Mouse (Mus musculus) liver, embryonic 13.5 days (tissue): ENCODE data around the gene Slc3a1. TPM values are rescaled to one million over a fixed set of nuclear protein-coding genes. Genes with fewer than 3 reads are reported as not detected.

ENCODE experiments used
- ATAC-seq: fragments of 200-750 bp; cut with Nextera tagmentation; 2 replicates; pipeline ENCODE4 v1.8.0; 2017; ENCODE audit warnings: low read depth, mild to moderate bottlenecking, moderate number of reproducible peaks, moderate library complexity
- DNase-seq: peaks from one replicate; pipeline ENCODE4 v3.0.0; 2022
- H3K27ac ChIP-seq: fragments of 300-500 bp; sonication (generic); 2 replicates; pipeline ENCODE4 v1.5.1; 2015; ENCODE audit warnings: moderate library complexity, mild to moderate bottlenecking, inconsistent platforms
- H3K27me3 ChIP-seq: fragments of 300-500 bp; sonication (generic); 2 replicates; pipeline ENCODE4 v1.6.1; 2015; ENCODE audit warnings: mild to moderate bottlenecking, inconsistent platforms
- H3K36me3 ChIP-seq: fragments of 300-500 bp; sonication (generic); 2 replicates; pipeline ENCODE4 v1.6.1; 2015; ENCODE audit warnings: mild to moderate bottlenecking, inconsistent platforms
- H3K4me1 ChIP-seq: fragments of 300-500 bp; sonication (generic); replicated peaks from 2 replicates; pipeline ENCODE4 v1.6.1; 2015; ENCODE audit warnings: inconsistent platforms
- H3K4me2 ChIP-seq: fragments of 300-500 bp; sonication (generic); 2 replicates; pipeline ENCODE4 v1.6.1; 2015; ENCODE audit warnings: inconsistent platforms, mild to moderate bottlenecking, moderate library complexity
- H3K4me3 ChIP-seq: fragments of 300-500 bp; sonication (generic); replicated peaks from 2 replicates; pipeline ENCODE4 v1.5.1; 2015; ENCODE audit warnings: mild to moderate bottlenecking, inconsistent platforms
- H3K9ac ChIP-seq: fragments of 300-500 bp; sonication (generic); 2 replicates; pipeline ENCODE4 v1.6.1; 2015; ENCODE audit warnings: mild to moderate bottlenecking, inconsistent platforms
- H3K9me3 ChIP-seq: fragments of 300-500 bp; sonication (generic); replicated peaks from 2 replicates; pipeline ENCODE4 v1.6.1; 2016; ENCODE audit warnings: inconsistent platforms
- WGBS: fragments of 180-500 bp; shearing (Covaris S2); methylation state at CpG from one replicate; pipeline ENCODE4 v1.1.7; 2015; ENCODE audit not compliant: insufficient replicate concordance; 5-methylcytosine and 5-hydroxymethylcytosine counted together
- polyA plus RNA-seq: library from polyadenylated mRNA; unstranded; fragments of >200 nt; fragmentation: Nextera tagmentation; extraction: Ambion mirVana; gene quantifications from 2 replicates; pipeline ENCODE4 v1.2.1, GENCODE M21; 2015

The Slc3a1 gene
- polyA plus RNA-seq, 1 experiment from 2014 or later, result 0.18 TPM

- Histone ChIP-seq H3K36me3 (no peaks in the 10 kb centered on the region), H3K27ac (peak overlapping the region; percentile 79), H3K4me1 (peaks cover 32% of the 10 kb centered on the region), H3K9me3 (no peaks in the 10 kb centered on the region), H3K9ac (peak overlapping the region; percentile 87), H3K4me2 (peak overlapping the region; percentile 93), H3K4me3 (peak overlapping the region; percentile 94), H3K27me3 (no peaks in the 10 kb centered on the region)
- under 1% methylated on average over 16 of the region's 16 CpGs for WGBS
- ATAC-seq (no peak), DNase-seq (no peak)
Observed at GRCm38 (mm10) chr17:85089621-85090020, 61.4 kb downstream of the Slc3a1 start.

GRCm38 (mm10) chr17:85090120-85091099 is 62.2 kb downstream of the Slc3a1 start, which contains the start of the genes Prepl and Camkmt:
Gene Prepl, minus strand, starts transcription at chr17:85090241.
Gene Camkmt, plus strand, starts transcription at chr17:85090552.
- Histone ChIP-seq H3K9ac (peak within 1 kb of the TSS; percentile 87), H3K36me3 (no peaks in the 10 kb centered on the region), H3K9me3 (no peaks in the 10 kb centered on the region), H3K4me2 (peak within 1 kb of the TSS; percentile 93), H3K27me3 (no peaks in the 10 kb centered on the region), H3K27ac (peak within 1 kb of the TSS; percentile 79), H3K4me3 (peak within 1 kb of the TSS; percentile 94), H3K4me1 (peaks cover 32% of the 10 kb centered on the region)
- DNase-seq, result peak; percentile 92
- peak; percentile 98 for ATAC-seq
- under 1% methylated on average over 63 of the region's 63 CpGs for WGBS

DNA sequence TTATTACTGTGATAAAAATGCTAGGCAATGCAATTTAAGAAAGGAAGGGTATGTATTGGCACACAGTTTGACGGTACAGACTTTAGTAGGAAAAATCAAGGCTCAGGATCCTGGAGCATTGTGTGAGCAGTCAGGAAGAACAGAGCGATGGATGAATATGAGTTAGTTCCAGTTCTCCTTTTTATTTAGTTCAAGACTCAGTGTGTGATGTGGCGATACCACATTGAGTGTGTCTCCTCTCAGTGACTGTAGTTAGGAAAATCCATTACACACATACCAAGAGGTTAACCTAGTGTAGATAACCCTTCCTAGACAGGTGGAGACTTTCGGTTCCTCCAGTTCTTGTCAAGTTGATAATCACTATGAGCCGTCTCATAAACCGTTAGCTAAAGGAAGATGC is 63.6 kb downstream of the Slc3a1 start:
- no peak overlapping the region for H3K27ac ChIP-seq
- 0 out of 2 replicates have a peak overlapping the region, but pooled peaks have one; percentile 87 for H3K9ac ChIP-seq
- ATAC-seq (no peak), DNase-seq (no peak)
- peak overlapping the region; percentile 94; the same call in 1 of the 2 replicates for H3K4me3 ChIP-seq
- H3K4me2 ChIP-seq, result peak overlapping the region; percentile 93
- H3K9me3 ChIP-seq, result no peaks in the 10 kb centered on the region
- peaks cover 32% of the 10 kb centered on the region for H3K4me1 ChIP-seq
- H3K36me3 ChIP-seq, result no peaks in the 10 kb centered on the region
- 83% methylated on average over 6 of the region's 6 CpGs for WGBS
- no peaks in the 10 kb centered on the region for H3K27me3 ChIP-seq

DNA sequence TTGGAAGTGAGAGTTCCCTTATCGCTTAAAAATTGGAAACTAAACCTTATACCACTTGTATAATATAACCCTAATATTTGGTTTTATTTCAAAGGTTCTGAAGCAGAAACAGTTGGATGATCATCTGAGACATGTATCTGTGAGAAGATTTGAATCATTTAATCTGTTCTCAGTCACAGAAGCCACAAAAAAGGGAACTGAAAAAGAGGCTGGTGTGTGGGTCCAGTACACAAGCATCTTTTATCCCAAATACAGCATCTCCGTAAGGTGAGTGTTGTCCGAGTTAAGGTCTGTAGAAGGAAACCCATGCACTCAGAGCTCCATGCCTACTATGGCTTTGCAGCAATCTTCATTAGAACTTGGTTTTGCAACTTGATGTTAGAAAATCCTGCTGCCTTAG is 68.2 kb downstream of the Slc3a1 start:
- H3K27me3 ChIP-seq, result no peaks in the 10 kb centered on the region
- H3K9ac ChIP-seq, result no peak overlapping the region
- H3K4me1 ChIP-seq, result peaks cover 19% of the 10 kb centered on the region
- DNase-seq (no peak), ATAC-seq (no peak)
- H3K4me3 ChIP-seq, result no peak overlapping the region
- peaks cover 22% of the 10 kb centered on the region for H3K36me3 ChIP-seq
- no peak overlapping the region for H3K4me2 ChIP-seq
- H3K9me3 ChIP-seq, result peaks cover 7% of the 10 kb centered on the region
- no peak overlapping the region for H3K27ac ChIP-seq
- 78% methylated on average over 3 of the region's 3 CpGs for WGBS

GRCm38 (mm10) chr17:85098677-85099323 is 70.6 kb downstream of the Slc3a1 start:
- Histone ChIP-seq H3K4me1 (peaks cover 13% of the 10 kb centered on the region), H3K9me3 (peaks cover 7% of the 10 kb centered on the region), H3K4me2 (no peak overlapping the region), H3K9ac (no peak overlapping the region), H3K4me3 (no peak overlapping the region), H3K27me3 (no peaks in the 10 kb centered on the region), H3K36me3 (peaks cover 22% of the 10 kb centered on the region), H3K27ac (peak overlapping the region; percentile 34)
- 74% methylated on average over 7 of the region's 7 CpGs for WGBS
- ATAC-seq, result peak; percentile 77
- peak; percentile 50 for DNase-seq

DNA sequence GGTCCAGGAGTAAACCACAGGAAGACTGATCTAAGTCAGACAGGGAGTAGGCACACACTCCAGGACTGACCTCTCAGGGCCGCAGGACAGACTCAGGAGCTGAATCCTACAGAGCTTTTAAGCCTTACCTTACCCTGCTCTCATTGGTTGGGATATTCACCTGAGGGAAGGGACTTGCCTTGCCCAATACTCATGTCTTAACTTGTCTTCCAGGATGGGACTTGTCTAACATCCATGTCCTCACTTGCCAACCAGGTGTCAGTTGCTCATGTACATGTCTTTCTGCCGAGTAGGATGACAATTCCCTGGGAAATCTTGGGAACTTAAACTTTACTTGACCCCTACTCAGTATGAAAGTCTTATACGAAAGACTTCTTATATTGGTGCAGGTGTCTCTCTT is 72.1 kb downstream of the Slc3a1 start:
- no peak for DNase-seq
- Histone ChIP-seq H3K27me3 (no peaks in the 10 kb centered on the region), H3K9me3 (peaks cover 7% of the 10 kb centered on the region), H3K9ac (no peak overlapping the region), H3K36me3 (peaks cover 22% of the 10 kb centered on the region), H3K27ac (no peak overlapping the region), H3K4me1 (peaks cover 16% of the 10 kb centered on the region), H3K4me2 (no peak overlapping the region), H3K4me3 (no peak overlapping the region)
- ATAC-seq, result no peak
- 84% methylated on average over 3 of the region's 3 CpGs for WGBS

- no peak overlapping the region for H3K27ac ChIP-seq
- H3K27me3 ChIP-seq, result no peaks in the 10 kb centered on the region
- no peak overlapping the region for H3K4me2 ChIP-seq
- H3K4me1 ChIP-seq, result peaks cover 16% of the 10 kb centered on the region
- H3K9me3 ChIP-seq, result peaks cover 7% of the 10 kb centered on the region
- WGBS, result 81% methylated on average over 7 of the region's 7 CpGs
- DNase-seq, result no peak
- peaks cover 22% of the 10 kb centered on the region for H3K36me3 ChIP-seq
- H3K9ac ChIP-seq, result no peak overlapping the region
- no peak for ATAC-seq
- H3K4me3 ChIP-seq, result no peak overlapping the region
Observed at GRCm38 (mm10) chr17:85101751-85102150, 73.6 kb downstream of the Slc3a1 start.

- ATAC-seq, result peak; percentile 92
- Histone ChIP-seq H3K27ac (no peak overlapping the region), H3K4me1 (peaks cover 16% of the 10 kb centered on the region), H3K4me2 (peak overlapping the region; percentile 32; the same call in 1 of the 2 replicates), H3K9me3 (peaks cover 7% of the 10 kb centered on the region), H3K36me3 (peaks cover 10% of the 10 kb centered on the region), H3K27me3 (no peaks in the 10 kb centered on the region), H3K9ac (no peak overlapping the region), H3K4me3 (no peak overlapping the region)
- 6% methylated on average over 2 of the region's 2 CpGs for WGBS
- DNase-seq, result peak; percentile 53
Observed at GRCm38 (mm10) chr17:85103310-85103709, 75.1 kb downstream of the Slc3a1 start.

DNA sequence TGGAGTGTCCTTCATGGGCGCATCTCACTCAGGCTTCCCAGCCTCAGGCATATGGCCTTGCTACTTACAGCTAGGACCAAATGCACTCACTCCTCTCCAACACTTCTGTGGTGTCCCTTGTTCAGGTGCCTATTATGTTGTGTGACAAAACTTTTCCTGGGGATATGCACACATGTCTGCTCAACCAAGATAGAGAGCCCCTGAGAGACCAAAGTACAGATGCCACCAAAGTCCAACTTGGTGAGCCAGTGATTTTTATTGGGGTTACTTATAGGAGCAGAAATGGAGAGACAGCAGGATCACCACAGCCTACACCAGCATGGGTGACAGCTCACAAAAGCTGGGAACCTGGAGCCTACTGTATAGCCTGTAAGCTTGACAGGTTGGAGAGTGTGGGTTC is 82.5 kb downstream of the Slc3a1 start:
- H3K27ac ChIP-seq, result no peak overlapping the region
- H3K27me3 ChIP-seq, result no peaks in the 10 kb centered on the region
- no peaks in the 10 kb centered on the region for H3K9me3 ChIP-seq
- WGBS, result 81% methylated on average over 1 of the region's 1 CpGs
- ATAC-seq (no peak), DNase-seq (no peak)
- no peak overlapping the region for H3K4me2 ChIP-seq
- no peak overlapping the region for H3K4me3 ChIP-seq
- H3K4me1 ChIP-seq, result no peaks in the 10 kb centered on the region
- no peak overlapping the region for H3K9ac ChIP-seq
- H3K36me3 ChIP-seq, result no peaks in the 10 kb centered on the region

- ATAC-seq (no peak), DNase-seq (no peak)
- Histone ChIP-seq H3K9ac (no peak overlapping the region), H3K27me3 (no peaks in the 10 kb centered on the region), H3K36me3 (no peaks in the 10 kb centered on the region), H3K4me2 (no peak overlapping the region), H3K4me1 (no peaks in the 10 kb centered on the region), H3K4me3 (no peak overlapping the region), H3K27ac (no peak overlapping the region), H3K9me3 (no peaks in the 10 kb centered on the region)
- 73% methylated on average over 8 of the region's 8 CpGs for WGBS
Observed at GRCm38 (mm10) chr17:85113441-85113840, 85.3 kb downstream of the Slc3a1 start.
